Mouse (Mus musculus): Measurements from ENCODE around the gene Carmil2. TPM values are rescaled to one million over a fixed set of nuclear protein-coding genes. Genes with fewer than 3 reads are reported as not detected.

Carmil2 gene
- total RNA-seq, 1 experiment from 2014 or later: 15.1 TPM

GRCm38 (mm10) chr8:105692449-105693182 is 6.5 kb downstream of the Carmil2 start:
- ATAC-seq (replicated peaks in 1 of 2; ENCODE audit: insufficient read depth in 1 of 2, low FRiP score in 2 of 2, low TSS enrichment in 1 of 2, low read depth in 1 of 2, poor library complexity in 2 of 2, severe bottlenecking in 2 of 2): no peak

- ATAC-seq (replicated peaks in 1 of 2; ENCODE audit: insufficient read depth in 1 of 2, low FRiP score in 2 of 2, low TSS enrichment in 1 of 2, low read depth in 1 of 2, poor library complexity in 2 of 2, severe bottlenecking in 2 of 2): no peak
Measured at GRCm38 (mm10) chr8:105693648-105694047, 7.6 kb downstream of the Carmil2 start.

- ATAC-seq (replicated peaks in 1 of 2; ENCODE audit: insufficient read depth in 1 of 2, low FRiP score in 2 of 2, low TSS enrichment in 1 of 2, low read depth in 1 of 2, poor library complexity in 2 of 2, severe bottlenecking in 2 of 2): no peak
Measured at GRCm38 (mm10) chr8:105694051-105694799, 8.2 kb downstream of the Carmil2 start.

GRCm38 (mm10) chr8:105695080-105695780 is 9.2 kb downstream of the Carmil2 start:
- ATAC-seq (replicated peaks in 1 of 2; ENCODE audit: insufficient read depth in 1 of 2, low FRiP score in 2 of 2, low TSS enrichment in 1 of 2, low read depth in 1 of 2, poor library complexity in 2 of 2, severe bottlenecking in 2 of 2): no peak

GRCm38 (mm10) chr8:105697196-105697780 is 11.2 kb downstream of the Carmil2 start:
- ATAC-seq (replicated peaks in 1 of 2; ENCODE audit: insufficient read depth in 1 of 2, low FRiP score in 2 of 2, low TSS enrichment in 1 of 2, low read depth in 1 of 2, poor library complexity in 2 of 2, severe bottlenecking in 2 of 2): no peak

- no peak for ATAC-seq (replicated peaks in 1 of 2; ENCODE audit: insufficient read depth in 1 of 2, low FRiP score in 2 of 2, low TSS enrichment in 1 of 2, low read depth in 1 of 2, poor library complexity in 2 of 2, severe bottlenecking in 2 of 2)
Measured at GRCm38 (mm10) chr8:105698734-105699133, 12.7 kb downstream of the Carmil2 start.

- no peak for ATAC-seq (replicated peaks in 1 of 2; ENCODE audit: insufficient read depth in 1 of 2, low FRiP score in 2 of 2, low TSS enrichment in 1 of 2, low read depth in 1 of 2, poor library complexity in 2 of 2, severe bottlenecking in 2 of 2)
Measured at GRCm38 (mm10) chr8:105699488-105700215, 13.6 kb downstream of the Carmil2 start.

GRCm38 (mm10) chr8:105700566-105700965 is 14.5 kb downstream of the Carmil2 start:
- ATAC-seq (replicated peaks in 1 of 2; ENCODE audit: insufficient read depth in 1 of 2, low FRiP score in 2 of 2, low TSS enrichment in 1 of 2, low read depth in 1 of 2, poor library complexity in 2 of 2, severe bottlenecking in 2 of 2): peak; percentile 50 to 66

- peak; percentile 71 to 78 for ATAC-seq (replicated peaks in 1 of 2; ENCODE audit: insufficient read depth in 1 of 2, low FRiP score in 2 of 2, low TSS enrichment in 1 of 2, low read depth in 1 of 2, poor library complexity in 2 of 2, severe bottlenecking in 2 of 2)
Measured at GRCm38 (mm10) chr8:105700966-105701824, 15.1 kb downstream of the Carmil2 start, which contains the start of the genes Acd and Pard6a. Acd (minus strand) TSS chr8:105701102. Pard6a (plus strand) TSS chr8:105701148.

- ATAC-seq (replicated peaks in 1 of 2; ENCODE audit: insufficient read depth in 1 of 2, low FRiP score in 2 of 2, low TSS enrichment in 1 of 2, low read depth in 1 of 2, poor library complexity in 2 of 2, severe bottlenecking in 2 of 2): no peak
Measured at GRCm38 (mm10) chr8:105702001-105702401, 15.9 kb downstream of the Carmil2 start.

GRCm38 (mm10) chr8:105702731-105703415 is 16.8 kb downstream of the Carmil2 start:
- ATAC-seq (replicated peaks in 1 of 2; ENCODE audit: insufficient read depth in 1 of 2, low FRiP score in 2 of 2, low TSS enrichment in 1 of 2, low read depth in 1 of 2, poor library complexity in 2 of 2, severe bottlenecking in 2 of 2): no peak

- no peak for ATAC-seq (replicated peaks in 1 of 2; ENCODE audit: insufficient read depth in 1 of 2, low FRiP score in 2 of 2, low TSS enrichment in 1 of 2, low read depth in 1 of 2, poor library complexity in 2 of 2, severe bottlenecking in 2 of 2)
Measured at GRCm38 (mm10) chr8:105704146-105704812, 18.2 kb downstream of the Carmil2 start.

- no peak for ATAC-seq (replicated peaks in 1 of 2; ENCODE audit: insufficient read depth in 1 of 2, low FRiP score in 2 of 2, low TSS enrichment in 1 of 2, low read depth in 1 of 2, poor library complexity in 2 of 2, severe bottlenecking in 2 of 2)
Measured at GRCm38 (mm10) chr8:105704955-105705354, 18.9 kb downstream of the Carmil2 start.

GRCm38 (mm10) chr8:105706426-105706825 is 20.4 kb downstream of the Carmil2 start:
- ATAC-seq (replicated peaks in 1 of 2; ENCODE audit: insufficient read depth in 1 of 2, low FRiP score in 2 of 2, low TSS enrichment in 1 of 2, low read depth in 1 of 2, poor library complexity in 2 of 2, severe bottlenecking in 2 of 2): no peak
